Mouse (Mus musculus) retina, adult 2 months (tissue): ENCODE results near the gene Dnaaf1.

ENCODE experiments used
- DNase-seq: peaks from one replicate; pipeline ENCODE4 v3.0.0-alpha.2; 2012; ENCODE audit warnings: low read depth, low spot score

Gene Dnaaf1

GRCm38 (mm10) chr8:119574437-119575365 lies at the start of gene Dnaaf1, which contains the start of gene Hsdl1:
Dnaaf1 (plus strand) TSS chr8:119575235.
Hsdl1 (minus strand) TSS chr8:119575183.
- peak; percentile 87 for DNase-seq

GRCm38 (mm10) chr8:119528762-119529161 lies 46.3 kb upstream of the Dnaaf1 start:
- no peak for DNase-seq

- no peak for DNase-seq
Measured at GRCm38 (mm10) chr8:119530937-119531336, 44.1 kb upstream of the Dnaaf1 start.

- DNase-seq, result no peak
Measured at GRCm38 (mm10) chr8:119531397-119531796, 43.6 kb upstream of the Dnaaf1 start.

GRCm38 (mm10) chr8:119531973-119532372 lies 43.1 kb upstream of the Dnaaf1 start:
- no peak for DNase-seq

GRCm38 (mm10) chr8:119544606-119545005 lies 30.4 kb upstream of the Dnaaf1 start:
- DNase-seq, result no peak

- DNase-seq, result no peak
Measured at GRCm38 (mm10) chr8:119545180-119545579, 29.9 kb upstream of the Dnaaf1 start.

- no peak for DNase-seq
Measured at GRCm38 (mm10) chr8:119545791-119546190, 29.2 kb upstream of the Dnaaf1 start.

- no peak for DNase-seq
Measured at GRCm38 (mm10) chr8:119547019-119547691, 27.9 kb upstream of the Dnaaf1 start.

GRCm38 (mm10) chr8:119548560-119549113 lies 26.4 kb upstream of the Dnaaf1 start:
- no peak for DNase-seq

- no peak for DNase-seq
Measured at GRCm38 (mm10) chr8:119552967-119553366, 22.1 kb upstream of the Dnaaf1 start.

GRCm38 (mm10) chr8:119555861-119556260 lies 19.2 kb upstream of the Dnaaf1 start:
- no peak for DNase-seq

GRCm38 (mm10) chr8:119557132-119557531 lies 17.9 kb upstream of the Dnaaf1 start:
- no peak for DNase-seq

GRCm38 (mm10) chr8:119557821-119558602 lies 17.0 kb upstream of the Dnaaf1 start:
- peak; percentile 65 for DNase-seq

GRCm38 (mm10) chr8:119558603-119559401 lies 16.2 kb upstream of the Dnaaf1 start, which contains the start of gene Mbtps1:
Mbtps1 (minus strand) TSS chr8:119558735.
- DNase-seq, result peak; percentile 96

GRCm38 (mm10) chr8:119559402-119559720 lies 15.7 kb upstream of the Dnaaf1 start:
- DNase-seq, result no peak

GRCm38 (mm10) chr8:119563849-119564251 lies 11.2 kb upstream of the Dnaaf1 start:
- no peak for DNase-seq

GRCm38 (mm10) chr8:119566367-119566766 lies 8.7 kb upstream of the Dnaaf1 start:
- DNase-seq, result no peak

- no peak for DNase-seq
Measured at GRCm38 (mm10) chr8:119568251-119568650, 6.8 kb upstream of the Dnaaf1 start.

- no peak for DNase-seq
Measured at GRCm38 (mm10) chr8:119568951-119569350, 6.1 kb upstream of the Dnaaf1 start.

GRCm38 (mm10) chr8:119569881-119570280 lies 5.2 kb upstream of the Dnaaf1 start:
- no peak for DNase-seq
